Mouse (Mus musculus) embryonic facial prominence, embryonic 10.5 days (tissue): Measurements from ENCODE around the gene Vwa1. TPM values are rescaled to one million over a fixed set of nuclear protein-coding genes. Genes with fewer than 3 reads are reported as not detected.

ENCODE experiments used
- DNase-seq: peaks from one replicate; pipeline ENCODE4 v3.0.0-alpha.2; 2017; ENCODE audit warnings: low spot score
- H3K27ac ChIP-seq: fragments of 300-500 bp; sonication (generic); replicated peaks from 2 replicates; pipeline ENCODE4 v1.5.1; 2016; ENCODE audit warnings: mild to moderate bottlenecking
- H3K27me3 ChIP-seq: fragments of 300-500 bp; sonication (generic); replicated peaks from 2 replicates; pipeline ENCODE4 v1.6.1; 2016; ENCODE audit warnings: low read depth, mild to moderate bottlenecking; ENCODE audit not compliant: poor library complexity, severe bottlenecking
- H3K36me3 ChIP-seq: fragments of 300-500 bp; sonication (generic); replicated peaks from 2 replicates; pipeline ENCODE4 v1.6.1; 2016; ENCODE audit warnings: mild to moderate bottlenecking, moderate library complexity
- H3K4me1 ChIP-seq: fragments of 300-500 bp; sonication (generic); 2 replicates; pipeline ENCODE4 v1.6.1; 2016
- H3K4me3 ChIP-seq: fragments of 300-500 bp; sonication (generic); 2 replicates; pipeline ENCODE4 v1.5.1; 2016; ENCODE audit warnings: mild to moderate bottlenecking, moderate library complexity
- H3K9me3 ChIP-seq: fragments of 300-500 bp; sonication (generic); 2 replicates; pipeline ENCODE4 v1.6.1; 2016; ENCODE audit warnings: mild to moderate bottlenecking
- WGBS: fragments of 180-500 bp; shearing (Covaris S2); methylation state at CpG from one replicate; pipeline ENCODE4 v1.1.7; 2016; 5-methylcytosine and 5-hydroxymethylcytosine counted together
- microRNA-seq: library from miRNA; unstranded; fragments of <30 nt; microRNA quantifications from one replicate; pipeline ENCODE4, GENCODE M21; 2017
- polyA plus RNA-seq: library from polyadenylated mRNA; unstranded; fragments of >200 nt; fragmentation: Nextera tagmentation; extraction: Ambion mirVana; gene quantifications from 2 replicates; pipeline ENCODE4 v1.2.1, GENCODE M21; 2016

Gene Vwa1
- polyA plus RNA-seq, 1 experiment from 2014 or later: 8.6 TPM

GRCm38 (mm10) chr4:155738262-155738661 lies 36.2 kb downstream of the Vwa1 start:
- Histone ChIP-seq H3K4me3 (no peak overlapping the region), H3K9me3 (no peaks in the 10 kb centered on the region), H3K36me3 (peaks cover 69% of the 10 kb centered on the region), H3K4me1 (peaks cover 40% of the 10 kb centered on the region), H3K27me3 (no peaks in the 10 kb centered on the region), H3K27ac (no peak overlapping the region)
- 66% methylated on average over 8 of the region's 8 CpGs for WGBS
- DNase-seq: no peak

DNA sequence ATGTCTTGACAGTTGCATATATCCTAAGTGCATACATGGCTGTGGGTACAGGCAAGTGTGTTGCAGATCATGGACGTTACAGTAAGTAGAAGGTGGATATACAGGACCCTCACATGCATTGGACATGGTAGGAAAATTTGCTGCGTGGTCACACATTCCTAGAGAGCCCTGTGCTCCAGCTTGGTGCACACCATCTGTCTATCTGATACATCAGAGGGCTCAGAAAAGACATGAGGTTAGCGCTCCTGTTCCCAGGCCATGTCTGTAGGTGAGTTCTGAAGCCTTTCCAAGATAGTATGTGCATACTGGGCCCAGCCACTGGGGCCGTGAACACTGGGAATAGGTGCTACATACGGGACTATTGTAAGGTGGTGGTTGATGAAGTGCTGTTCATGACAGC lies 38.1 kb downstream of the Vwa1 start:
- no peak overlapping the region for H3K27ac ChIP-seq
- peaks cover 69% of the 10 kb centered on the region for H3K36me3 ChIP-seq
- no peak for DNase-seq
- WGBS: 92% methylated on average over 5 of the region's 5 CpGs
- H3K27me3 ChIP-seq: no peaks in the 10 kb centered on the region
- H3K4me1 ChIP-seq: peaks cover 43% of the 10 kb centered on the region
- no peaks in the 10 kb centered on the region for H3K9me3 ChIP-seq
- peak overlapping the region; percentile 85 for H3K4me3 ChIP-seq

GRCm38 (mm10) chr4:155735788-155736187 lies 38.7 kb downstream of the Vwa1 start:
- DNase-seq: no peak
- WGBS: 77% methylated on average over 5 of the region's 5 CpGs
- no peaks in the 10 kb centered on the region for H3K9me3 ChIP-seq
- peaks cover 69% of the 10 kb centered on the region for H3K36me3 ChIP-seq
- peak overlapping the region; percentile 85 for H3K4me3 ChIP-seq
- H3K27me3 ChIP-seq: no peaks in the 10 kb centered on the region
- peak overlapping the region; percentile 94 for H3K27ac ChIP-seq
- peaks cover 43% of the 10 kb centered on the region for H3K4me1 ChIP-seq

GRCm38 (mm10) chr4:155734951-155735702 lies 39.4 kb downstream of the Vwa1 start:
- peaks cover 66% of the 10 kb centered on the region for H3K36me3 ChIP-seq
- 1% methylated on average over 69 of the region's 79 CpGs for WGBS
- H3K4me3 ChIP-seq: peak overlapping the region; percentile 85
- no peaks in the 10 kb centered on the region for H3K9me3 ChIP-seq
- H3K4me1 ChIP-seq: peaks cover 43% of the 10 kb centered on the region
- DNase-seq: no peak
- H3K27me3 ChIP-seq: no peaks in the 10 kb centered on the region
- peak overlapping the region; percentile 94 for H3K27ac ChIP-seq

DNA sequence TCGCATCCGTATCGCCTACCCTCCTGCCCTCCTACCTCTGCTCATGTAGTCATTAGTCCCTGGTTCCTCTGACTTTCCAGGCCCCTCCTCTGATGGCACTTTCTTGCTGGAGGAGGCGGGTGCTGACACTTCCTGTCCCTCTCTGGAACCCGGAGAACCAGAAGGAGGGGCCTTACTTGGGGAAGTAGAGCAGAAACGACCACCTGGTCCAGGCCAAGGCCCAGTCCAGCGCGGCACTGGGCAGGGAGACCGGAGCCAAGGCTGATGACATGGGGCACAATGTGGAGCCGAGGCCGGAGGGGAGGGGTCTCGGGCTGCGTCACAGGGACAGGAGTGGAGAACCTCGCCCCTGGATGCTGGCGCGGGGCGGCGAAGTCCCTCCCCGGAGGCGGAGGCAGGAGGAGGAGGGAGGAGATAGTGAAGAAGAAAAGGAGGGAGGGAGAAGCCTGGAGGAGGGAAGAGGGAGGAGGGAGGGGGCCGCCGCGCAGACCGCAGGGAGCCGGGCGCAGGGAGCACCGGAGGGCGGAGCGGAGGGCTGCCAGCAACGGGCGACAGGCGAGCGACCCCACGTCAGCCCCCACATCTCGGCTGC lies 40.1 kb downstream of the Vwa1 start, which contains the start of gene Tmem240:
Gene Tmem240, plus strand, starts transcription at position 451 of the 592 bp plus-strand sequence.
- H3K27me3 ChIP-seq: no peaks in the 10 kb centered on the region
- no peaks in the 10 kb centered on the region for H3K9me3 ChIP-seq
- WGBS: under 1% methylated on average over 35 of the region's 35 CpGs
- peak within 1 kb of the TSS; percentile 94 for H3K27ac ChIP-seq
- peak within 1 kb of the TSS; percentile 85 for H3K4me3 ChIP-seq
- peak; percentile 94 for DNase-seq
- H3K4me1 ChIP-seq: peaks cover 43% of the 10 kb centered on the region
- peaks cover 59% of the 10 kb centered on the region for H3K36me3 ChIP-seq

GRCm38 (mm10) chr4:155733267-155733666 lies 41.2 kb downstream of the Vwa1 start:
- peaks cover 57% of the 10 kb centered on the region for H3K36me3 ChIP-seq
- H3K27me3 ChIP-seq: no peaks in the 10 kb centered on the region
- H3K27ac ChIP-seq: no peak overlapping the region
- no peaks in the 10 kb centered on the region for H3K9me3 ChIP-seq
- DNase-seq: no peak
- H3K4me1 ChIP-seq: peaks cover 39% of the 10 kb centered on the region
- no peak overlapping the region for H3K4me3 ChIP-seq
- 88% methylated on average over 10 of the region's 10 CpGs for WGBS

- no peak overlapping the region for H3K27ac ChIP-seq
- WGBS: 81% methylated on average over 2 of the region's 2 CpGs
These were observed 46.5 kb downstream of the Vwa1 start for GRCm38 (mm10) chr4:155727993-155728392.

GRCm38 (mm10) chr4:155721668-155722083 lies 52.8 kb downstream of the Vwa1 start:
- peak; percentile 38 for DNase-seq
- 69% methylated on average over 4 of the region's 4 CpGs for WGBS
- H3K27me3 ChIP-seq: no peaks in the 10 kb centered on the region
- no peaks in the 10 kb centered on the region for H3K9me3 ChIP-seq
- no peak overlapping the region for H3K4me3 ChIP-seq
- peaks cover 55% of the 10 kb centered on the region for H3K36me3 ChIP-seq
- H3K4me1 ChIP-seq: no peaks in the 10 kb centered on the region
- H3K27ac ChIP-seq: no peak overlapping the region

More at GRCm38 (mm10) chr4:155727993-155728392, 46.5 kb downstream of the Vwa1 start:
- Histone ChIP-seq H3K4me1 (0 out of 2 replicates have a peak, but pooled peaks cover under 1% of the 10 kb centered on the region), H3K9me3 (no peaks in the 10 kb centered on the region), H3K36me3 (peaks cover 63% of the 10 kb centered on the region), H3K4me3 (no peak overlapping the region), H3K27me3 (no peaks in the 10 kb centered on the region)
- DNase-seq: no peak

Small RNAs within 50 kb of the gene (microRNA-seq; reads per million reads assigned to microRNA genes)
- not detected for gene Gm27743

Other genes with a start within 250 kb of the Vwa1 start
- gene Nadk, start 212.3 kb downstream of the Vwa1 start, polyA plus RNA-seq: 108 and 109 TPM in 2 replicates
- gene Slc35e2, start 173.3 kb downstream of the Vwa1 start, polyA plus RNA-seq: 13.5 and 13.7 TPM in 2 replicates
- gene Cdk11b, start 149.8 kb downstream of the Vwa1 start, polyA plus RNA-seq: 77.7 and 79.9 TPM in 2 replicates
- gene Gm10563, start 129.3 kb downstream of the Vwa1 start, polyA plus RNA-seq: not detected in 2 replicates
- 5.8 and 7.4 TPM in 2 replicates for gene Mmp23, start 121.3 kb downstream of the Vwa1 start, polyA plus RNA-seq
- gene Mib2, start 105.5 kb downstream of the Vwa1 start, polyA plus RNA-seq: 19.3 and 20.0 TPM in 2 replicates
- 1.5 and 1.8 TPM in 2 replicates for gene Fndc10, start 80.4 kb downstream of the Vwa1 start, polyA plus RNA-seq
- gene Ssu72, start 69.9 kb downstream of the Vwa1 start, polyA plus RNA-seq: 158 and 167 TPM in 2 replicates
- gene Tmem240, start 39.9 kb downstream of the Vwa1 start, polyA plus RNA-seq: 0.53 and 0.79 TPM in 2 replicates
- 132 and 137 TPM in 2 replicates for gene Atad3a, start 13.6 kb downstream of the Vwa1 start, polyA plus RNA-seq
- 0.59 and 0.61 TPM in 2 replicates for gene Tmem88b, start 11.2 kb upstream of the Vwa1 start, polyA plus RNA-seq
- gene Ankrd65, start 15.7 kb upstream of the Vwa1 start, polyA plus RNA-seq: 0.20 TPM in 1 of 2 replicates, not detected in the other
- gene Mrpl20, start 28.2 kb upstream of the Vwa1 start, polyA plus RNA-seq: 254 and 259 TPM in 2 replicates
- gene Ccnl2, start 37.8 kb upstream of the Vwa1 start, polyA plus RNA-seq: 179 and 187 TPM in 2 replicates
- gene Aurkaip1, start 56.6 kb upstream of the Vwa1 start, polyA plus RNA-seq: 170 and 178 TPM in 2 replicates
- 43.6 and 43.9 TPM in 2 replicates for gene Mxra8, start 65.0 kb upstream of the Vwa1 start, polyA plus RNA-seq
- 4.3 and 5.0 TPM in 2 replicates for gene Dvl1, start 72.7 kb upstream of the Vwa1 start, polyA plus RNA-seq
- gene Tas1r3, start 88.7 kb upstream of the Vwa1 start, polyA plus RNA-seq: 0.29 and 0.43 TPM in 2 replicates
- gene Cptp, start 94.7 kb upstream of the Vwa1 start, polyA plus RNA-seq: 18.6 and 19.4 TPM in 2 replicates
- gene Ints11, start 94.8 kb upstream of the Vwa1 start, polyA plus RNA-seq: 97.9 and 109 TPM in 2 replicates
- 50.1 and 52.7 TPM in 2 replicates for gene Pusl1, start 117.1 kb upstream of the Vwa1 start, polyA plus RNA-seq
- 24.1 and 28.0 TPM in 2 replicates for gene Acap3, start 117.1 kb upstream of the Vwa1 start, polyA plus RNA-seq
- gene Ube2j2, start 169.1 kb upstream of the Vwa1 start, polyA plus RNA-seq: 146 and 151 TPM in 2 replicates
- 22.7 and 23.6 TPM in 2 replicates for gene C1qtnf12, start 187.6 kb upstream of the Vwa1 start, polyA plus RNA-seq
- 12.7 and 15.7 TPM in 2 replicates for gene B3galt6, start 218.0 kb upstream of the Vwa1 start, polyA plus RNA-seq
- 132 and 138 TPM in 2 replicates for gene Sdf4, start 218.2 kb upstream of the Vwa1 start, polyA plus RNA-seq
- 1.1 and 1.4 TPM in 2 replicates for gene Tnfrsf4, start 239.1 kb upstream of the Vwa1 start, polyA plus RNA-seq